Mouse (Mus musculus) heart, postnatal 0 days (tissue): ENCODE data around the gene Specc1.

Experiments used
- CTCF ChIP-seq: IDR thresholded peaks from 2 replicates; pipeline ENCODE4 v1.5.1; 2016; ENCODE audit warnings: antibody characterized with exemption, control low read depth, low read depth
- EP300 ChIP-seq: IDR thresholded peaks from 2 replicates; pipeline ENCODE4 v1.6.1; 2016; ENCODE audit warnings: antibody characterized with exemption, low read depth

DNA sequence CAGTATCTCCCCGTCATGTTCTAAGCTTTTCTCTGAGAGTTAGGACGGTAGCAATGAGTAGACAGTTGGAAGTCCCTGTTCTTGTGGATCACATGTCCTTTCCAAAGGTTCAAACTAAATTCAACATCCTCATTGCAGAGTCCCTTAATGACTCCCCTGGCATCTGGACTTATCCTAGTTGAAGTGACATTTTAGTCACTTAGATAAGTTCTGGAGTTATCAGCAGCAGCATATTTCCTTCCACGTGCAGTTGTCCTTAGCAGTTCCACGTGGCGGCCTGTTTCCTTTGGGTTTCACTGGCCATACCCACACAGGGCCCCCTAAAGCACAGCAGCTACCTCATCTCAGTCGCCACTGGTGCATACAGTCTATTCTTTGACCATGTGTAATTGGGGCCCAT, 109.1 kb downstream of the Specc1 start:
- TF ChIP-seq CTCF: no peak
- no peak for TF ChIP-seq EP300
